Mouse (Mus musculus): ENCODE measurements around the gene Cdrt4. TPM values are rescaled to one million over a fixed set of nuclear protein-coding genes. Genes with fewer than 3 reads are reported as not detected.

Gene Cdrt4
- polyA plus RNA-seq, 1 experiment from 2014 or later = not detected

DNA sequence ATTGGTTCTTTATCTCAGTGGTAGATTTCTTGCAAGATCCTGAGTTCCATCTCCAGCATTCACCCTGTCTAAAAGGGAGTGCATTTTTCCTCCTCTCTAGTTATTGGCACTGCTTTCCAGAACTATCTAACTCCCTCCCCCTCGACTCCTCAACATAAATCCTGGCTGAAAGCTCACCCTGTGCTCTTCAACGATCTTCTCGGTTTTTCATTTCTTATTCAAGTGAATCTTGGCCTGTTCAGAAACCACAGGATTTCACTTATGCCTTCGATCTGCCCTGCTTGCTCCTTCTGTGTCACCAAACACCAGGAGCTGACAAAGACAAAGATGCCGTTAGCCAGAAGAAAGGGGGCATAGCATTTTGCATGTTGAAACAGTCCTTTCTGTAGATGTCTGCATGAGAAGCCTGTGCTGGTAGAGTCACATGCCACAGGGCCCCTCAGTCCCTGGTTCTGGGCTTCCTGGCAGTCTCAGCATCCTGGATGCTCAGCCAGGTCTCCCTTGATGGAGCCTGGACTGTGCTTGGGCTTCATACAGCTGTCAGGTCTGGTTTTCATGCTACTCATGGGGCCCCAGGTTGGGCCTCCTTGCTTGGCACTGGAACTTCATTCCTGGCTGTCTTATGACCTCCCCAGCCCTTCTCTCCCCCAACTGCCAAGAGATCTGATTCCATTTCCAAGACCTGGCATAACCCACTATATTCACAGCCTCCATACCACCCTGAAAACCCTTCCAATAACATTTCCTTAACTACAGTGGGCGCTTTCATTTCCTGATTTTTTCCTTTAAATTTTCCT lies 30.8 kb upstream of the Cdrt4 start:
- Histone ChIP-seq H3K4me2 (ENCODE audit: low read depth, low read length) (no peak overlapping the region), H3K36me3 (ENCODE audit: control insufficient read depth, insufficient read depth) (no peaks in the 10 kb centered on the region), H3K4me3 (ENCODE audit: low read depth, low read length) (no peak overlapping the region), H3K9me3 (replicated peaks; ENCODE audit: control insufficient read depth, low read length) (no peaks in the 10 kb centered on the region), H3K27ac (ENCODE audit: low read length) (no peak overlapping the region), H3K9ac (ENCODE audit: low read depth, low read length) (no peak overlapping the region), H3K4me1 (ENCODE audit: control insufficient read depth, low read depth, low read length) (no peaks in the 10 kb centered on the region), H3K27me3 (ENCODE audit: control insufficient read depth, insufficient read depth, low read depth, low read length) (no peaks in the 10 kb centered on the region)
- WGBS (ENCODE audit: insufficient replicate concordance) = 55% methylated on average over 6 of the region's 6 CpGs
- no peak for ATAC-seq (ENCODE audit: low read depth)

DNA sequence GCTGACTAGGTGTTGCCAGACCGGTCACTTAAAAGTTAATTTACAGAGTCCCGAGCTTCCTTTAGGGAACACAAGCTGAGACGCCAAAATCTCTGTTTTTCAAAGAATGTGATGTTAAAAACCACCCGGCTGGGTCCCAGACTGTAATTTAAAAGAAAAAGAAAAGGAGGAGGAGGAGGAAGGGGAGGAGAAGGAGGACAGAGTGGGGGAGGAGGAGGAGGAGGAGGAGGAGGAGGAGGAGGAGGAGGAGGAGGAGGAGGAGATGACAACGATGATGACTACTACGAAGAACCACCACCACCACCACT lies 30.3 kb upstream of the Cdrt4 start:
- Histone ChIP-seq H3K27ac (ENCODE audit: low read length) (no peak overlapping the region), H3K27me3 (ENCODE audit: control insufficient read depth, insufficient read depth, low read depth, low read length) (no peaks in the 10 kb centered on the region), H3K4me2 (ENCODE audit: low read depth, low read length) (no peak overlapping the region), H3K4me3 (ENCODE audit: low read depth, low read length) (no peak overlapping the region), H3K9me3 (replicated peaks; ENCODE audit: control insufficient read depth, low read length) (no peaks in the 10 kb centered on the region), H3K4me1 (ENCODE audit: control insufficient read depth, low read depth, low read length) (no peaks in the 10 kb centered on the region), H3K9ac (ENCODE audit: low read depth, low read length) (no peak overlapping the region), H3K36me3 (ENCODE audit: control insufficient read depth, insufficient read depth) (no peaks in the 10 kb centered on the region)
- ATAC-seq (ENCODE audit: low read depth) = no peak
- WGBS (ENCODE audit: insufficient replicate concordance) = 27% methylated on average over 6 of the region's 6 CpGs

DNA sequence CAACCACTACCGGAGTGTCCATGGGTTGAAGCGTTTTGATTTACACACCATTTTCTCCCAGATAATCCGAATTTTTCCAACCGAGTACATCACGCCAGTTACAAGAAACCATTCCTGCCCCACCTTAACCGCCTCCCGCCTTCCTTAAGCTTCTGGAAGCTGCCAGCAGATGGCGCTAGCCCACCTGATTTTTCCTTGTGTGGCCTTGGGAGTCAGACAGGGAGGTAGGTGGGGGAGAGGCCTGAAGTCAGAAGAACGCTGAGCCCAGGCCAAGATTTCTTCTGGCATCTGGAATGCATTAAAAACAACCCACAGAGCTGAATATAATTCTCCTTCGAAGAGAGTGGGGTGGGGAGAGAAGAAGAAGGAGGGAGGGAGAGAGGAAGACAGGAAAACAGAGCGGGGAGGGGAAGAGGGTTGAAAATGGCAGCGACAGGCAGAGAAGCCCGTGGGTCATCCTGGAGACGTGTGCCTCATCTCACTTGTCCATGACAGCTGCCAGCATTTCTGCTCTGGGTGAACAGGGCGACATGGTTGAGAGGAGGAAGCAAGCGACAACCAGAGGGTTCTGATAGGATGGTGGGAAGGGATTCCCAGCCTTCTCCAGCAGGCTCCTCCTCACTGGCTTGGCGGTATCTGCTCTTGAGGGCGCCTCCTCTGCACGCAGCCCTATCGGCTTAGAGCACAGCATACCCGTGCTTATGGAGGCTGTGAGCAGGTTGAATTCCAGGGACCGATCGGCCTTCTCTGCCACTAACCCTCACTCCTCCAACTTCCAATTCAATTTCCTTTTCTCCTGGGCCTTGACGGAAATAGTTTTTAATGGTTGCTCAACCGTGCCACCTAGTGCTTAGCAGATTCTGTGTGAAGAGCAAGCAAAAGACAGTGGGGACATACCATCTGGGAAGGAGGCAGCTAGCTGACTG lies 29.7 kb upstream of the Cdrt4 start:
- H3K9ac ChIP-seq (ENCODE audit: low read depth, low read length) = no peak overlapping the region
- WGBS (ENCODE audit: insufficient replicate concordance) = 25% methylated on average over 25 of the region's 25 CpGs

DNA sequence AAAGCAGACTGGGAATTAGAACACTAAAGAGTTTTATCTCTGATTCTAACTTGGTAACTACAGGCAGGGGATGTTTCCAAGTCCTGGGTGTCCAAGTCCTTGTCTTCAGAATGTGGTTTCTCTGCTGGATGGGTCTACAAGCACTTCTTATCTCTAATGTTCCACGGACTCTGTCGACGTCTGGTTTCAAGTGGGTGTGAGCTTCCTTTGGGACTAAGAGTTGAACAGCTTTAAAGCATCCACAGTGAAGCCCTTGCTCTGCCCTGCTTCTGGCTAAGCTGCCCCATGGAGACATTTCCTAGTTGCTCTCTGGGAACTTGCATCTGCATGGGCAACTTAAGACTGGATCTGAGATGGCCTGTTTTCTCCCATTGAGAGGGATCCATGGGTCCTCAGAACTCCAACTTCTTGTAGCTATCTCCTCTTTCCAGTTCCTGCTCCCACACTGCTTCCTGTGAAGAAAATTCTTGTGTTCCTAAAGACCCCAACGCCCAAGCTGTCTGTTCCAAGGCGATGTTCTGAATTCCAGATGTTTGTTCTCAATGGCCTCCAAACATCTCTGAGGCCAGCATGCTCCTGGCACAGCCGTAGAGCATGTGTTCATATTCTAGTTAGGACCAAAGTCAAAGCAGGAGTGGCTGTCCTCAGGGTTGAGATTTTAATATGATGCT lies 26.8 kb upstream of the Cdrt4 start:
- WGBS (ENCODE audit: insufficient replicate concordance) = 32% methylated on average over 6 of the region's 6 CpGs
- Histone ChIP-seq H3K36me3 (ENCODE audit: control insufficient read depth, insufficient read depth) (no peaks in the 10 kb centered on the region), H3K27ac (ENCODE audit: low read length) (no peak overlapping the region)

More for the DNA sequence above, 29.7 kb upstream of the Cdrt4 start:
- no peak overlapping the region for H3K27ac ChIP-seq (ENCODE audit: low read length)
- no peaks in the 10 kb centered on the region for H3K9me3 ChIP-seq (replicated peaks; ENCODE audit: control insufficient read depth, low read length)
- H3K4me3 ChIP-seq (ENCODE audit: low read depth, low read length) = no peak overlapping the region
- no peaks in the 10 kb centered on the region for H3K4me1 ChIP-seq (ENCODE audit: control insufficient read depth, low read depth, low read length)
- H3K36me3 ChIP-seq (ENCODE audit: control insufficient read depth, insufficient read depth) = no peaks in the 10 kb centered on the region
- ATAC-seq (ENCODE audit: low read depth) = peak; percentile 45; the same call in 1 of the 2 replicates
- no peaks in the 10 kb centered on the region for H3K27me3 ChIP-seq (ENCODE audit: control insufficient read depth, insufficient read depth, low read depth, low read length)
- 0 out of 2 replicates have a peak overlapping the region, but pooled peaks have one; percentile 27 for H3K4me2 ChIP-seq (ENCODE audit: low read depth, low read length)

DNA sequence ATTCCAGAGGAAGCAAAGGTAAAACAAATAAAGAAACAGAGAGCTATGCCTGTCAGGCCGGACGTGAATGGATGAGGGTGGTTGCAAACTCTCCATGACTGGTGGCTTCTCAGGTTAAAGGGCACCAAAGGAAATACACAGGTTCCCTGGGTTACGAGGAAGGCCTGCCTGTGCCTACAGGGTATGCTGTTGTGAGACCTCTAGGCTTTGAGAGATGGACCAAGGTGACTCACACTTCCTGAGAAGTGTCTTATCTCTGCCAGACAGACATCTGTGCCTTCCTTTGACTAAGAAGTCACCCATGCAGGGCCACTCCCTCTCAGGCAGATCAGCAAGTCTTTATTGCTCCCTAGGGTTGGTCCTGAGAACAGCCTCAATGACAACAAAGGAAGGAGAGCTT lies 21.2 kb upstream of the Cdrt4 start:
- Histone ChIP-seq H3K4me1 (ENCODE audit: control insufficient read depth, low read depth, low read length) (peaks cover 6% of the 10 kb centered on the region), H3K9ac (ENCODE audit: low read depth, low read length) (no peak overlapping the region), H3K27ac (ENCODE audit: low read length) (no peak overlapping the region), H3K9me3 (replicated peaks; ENCODE audit: control insufficient read depth, low read length) (no peaks in the 10 kb centered on the region), H3K4me3 (ENCODE audit: low read depth, low read length) (no peak overlapping the region), H3K4me2 (ENCODE audit: low read depth, low read length) (no peak overlapping the region), H3K36me3 (ENCODE audit: control insufficient read depth, insufficient read depth) (no peaks in the 10 kb centered on the region), H3K27me3 (ENCODE audit: control insufficient read depth, insufficient read depth, low read depth, low read length) (no peaks in the 10 kb centered on the region)
- 3% methylated on average over 3 of the region's 3 CpGs for WGBS (ENCODE audit: insufficient replicate concordance)
- peak; percentile 82 for ATAC-seq (ENCODE audit: low read depth)

More for the DNA sequence above, 26.8 kb upstream of the Cdrt4 start:
- ATAC-seq (ENCODE audit: low read depth) = no peak
- Histone ChIP-seq H3K9me3 (replicated peaks; ENCODE audit: control insufficient read depth, low read length) (no peaks in the 10 kb centered on the region), H3K9ac (ENCODE audit: low read depth, low read length) (no peak overlapping the region), H3K4me1 (ENCODE audit: control insufficient read depth, low read depth, low read length) (no peaks in the 10 kb centered on the region), H3K4me2 (ENCODE audit: low read depth, low read length) (no peak overlapping the region), H3K27me3 (ENCODE audit: control insufficient read depth, insufficient read depth, low read depth, low read length) (no peaks in the 10 kb centered on the region), H3K4me3 (ENCODE audit: low read depth, low read length) (no peak overlapping the region)

DNA sequence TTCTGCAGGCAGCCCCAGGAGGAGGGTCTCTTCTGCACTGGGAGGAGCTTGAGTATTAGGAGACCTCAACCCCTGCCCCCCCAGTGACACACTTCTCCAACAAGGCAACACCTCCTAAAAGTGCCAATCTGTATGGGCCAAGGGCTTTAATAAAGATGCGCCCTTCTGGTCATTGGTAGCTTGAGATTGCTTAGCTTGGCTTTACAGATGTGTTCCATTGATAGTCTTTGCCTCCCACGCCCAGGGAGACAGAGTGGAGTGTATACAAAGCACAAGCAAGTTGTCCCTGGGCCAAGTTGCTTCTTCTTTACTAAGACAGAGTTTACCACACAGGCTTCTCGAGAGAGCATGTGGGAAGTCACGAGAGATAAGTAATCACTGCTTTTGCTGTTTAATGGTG lies 20.4 kb upstream of the Cdrt4 start:
- Histone ChIP-seq H3K4me1 (ENCODE audit: control insufficient read depth, low read depth, low read length) (peaks cover 6% of the 10 kb centered on the region), H3K4me2 (ENCODE audit: low read depth, low read length) (no peak overlapping the region)
- no peak for ATAC-seq (ENCODE audit: low read depth)

DNA sequence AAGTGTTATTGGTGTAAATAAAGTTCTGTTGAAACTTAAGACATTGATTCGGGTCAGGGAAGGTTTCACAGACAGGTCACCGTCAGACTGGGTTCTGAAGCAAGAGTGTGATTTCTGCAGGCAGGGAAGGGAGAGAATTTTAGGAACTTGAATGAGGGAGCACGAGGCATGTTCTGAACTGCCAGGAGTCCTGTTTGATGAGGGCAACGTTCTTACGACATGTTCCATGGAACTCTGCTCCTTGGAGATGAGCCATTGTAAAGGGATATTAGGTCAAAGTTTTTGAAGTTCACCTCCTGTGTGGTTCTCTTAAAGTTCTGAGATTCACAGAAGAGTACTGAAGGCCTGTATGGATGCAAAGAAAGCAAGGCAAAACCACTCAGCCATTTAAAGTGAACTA lies 19.9 kb upstream of the Cdrt4 start:
- no peaks in the 10 kb centered on the region for H3K9me3 ChIP-seq (replicated peaks; ENCODE audit: control insufficient read depth, low read length)
- no peak overlapping the region for H3K9ac ChIP-seq (ENCODE audit: low read depth, low read length)
- 55% methylated on average over 5 of the region's 5 CpGs for WGBS (ENCODE audit: insufficient replicate concordance)
- H3K27ac ChIP-seq (ENCODE audit: low read length) = no peak overlapping the region
- ATAC-seq (ENCODE audit: low read depth) = no peak
- no peaks in the 10 kb centered on the region for H3K27me3 ChIP-seq (ENCODE audit: control insufficient read depth, insufficient read depth, low read depth, low read length)
- no peak overlapping the region for H3K4me3 ChIP-seq (ENCODE audit: low read depth, low read length)
- H3K36me3 ChIP-seq (ENCODE audit: control insufficient read depth, insufficient read depth) = no peaks in the 10 kb centered on the region
- no peak overlapping the region for H3K4me2 ChIP-seq (ENCODE audit: low read depth, low read length)
- H3K4me1 ChIP-seq (ENCODE audit: control insufficient read depth, low read depth, low read length) = peaks cover 6% of the 10 kb centered on the region

More for the DNA sequence above, 20.4 kb upstream of the Cdrt4 start:
- Histone ChIP-seq H3K27ac (ENCODE audit: low read length) (no peak overlapping the region), H3K9ac (ENCODE audit: low read depth, low read length) (no peak overlapping the region), H3K4me3 (ENCODE audit: low read depth, low read length) (no peak overlapping the region), H3K9me3 (replicated peaks; ENCODE audit: control insufficient read depth, low read length) (no peaks in the 10 kb centered on the region), H3K27me3 (ENCODE audit: control insufficient read depth, insufficient read depth, low read depth, low read length) (no peaks in the 10 kb centered on the region), H3K36me3 (ENCODE audit: control insufficient read depth, insufficient read depth) (no peaks in the 10 kb centered on the region)
- 23% methylated on average over 4 of the region's 4 CpGs for WGBS (ENCODE audit: insufficient replicate concordance)

DNA sequence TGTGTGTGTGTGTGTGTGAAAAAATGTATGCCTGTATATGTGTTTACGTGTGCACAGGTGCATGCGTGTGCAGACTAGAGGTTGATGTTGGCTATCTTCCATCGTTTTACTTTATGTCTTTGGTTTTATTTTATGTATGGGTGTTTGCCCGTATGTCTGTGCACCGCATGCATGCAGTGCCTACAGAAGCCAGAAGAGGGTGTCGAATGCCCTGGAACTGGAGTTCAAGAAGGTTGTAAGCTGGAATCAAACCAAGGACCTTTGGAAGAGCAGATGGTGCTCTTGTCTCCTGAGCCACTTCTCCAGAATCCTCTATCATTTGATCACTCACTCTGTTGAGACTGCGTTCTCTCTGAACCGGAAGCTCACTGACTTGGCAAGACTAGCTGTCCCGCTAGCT lies 17.9 kb upstream of the Cdrt4 start:
- 81% methylated on average over 9 of the region's 9 CpGs for WGBS (ENCODE audit: insufficient replicate concordance)
- Histone ChIP-seq H3K9me3 (replicated peaks; ENCODE audit: control insufficient read depth, low read length) (no peaks in the 10 kb centered on the region), H3K4me2 (ENCODE audit: low read depth, low read length) (no peak overlapping the region), H3K27ac (ENCODE audit: low read length) (no peak overlapping the region), H3K9ac (ENCODE audit: low read depth, low read length) (no peak overlapping the region), H3K4me3 (ENCODE audit: low read depth, low read length) (no peak overlapping the region), H3K27me3 (ENCODE audit: control insufficient read depth, insufficient read depth, low read depth, low read length) (no peaks in the 10 kb centered on the region), H3K36me3 (ENCODE audit: control insufficient read depth, insufficient read depth) (no peaks in the 10 kb centered on the region), H3K4me1 (ENCODE audit: control insufficient read depth, low read depth, low read length) (peaks cover 6% of the 10 kb centered on the region)
- no peak for ATAC-seq (ENCODE audit: low read depth)
